Mouse (Mus musculus): ENCODE data around the gene Cops6. TPM values are rescaled to one million over a fixed set of nuclear protein-coding genes. Genes with fewer than 3 reads are reported as not detected.
A peak's percentile ranks its signal among the peaks of the same experiment; 100 is the strongest.

Gene Cops6
- total RNA-seq, 2 experiments from 2014 or later, result 123 to 129 TPM

DNA sequence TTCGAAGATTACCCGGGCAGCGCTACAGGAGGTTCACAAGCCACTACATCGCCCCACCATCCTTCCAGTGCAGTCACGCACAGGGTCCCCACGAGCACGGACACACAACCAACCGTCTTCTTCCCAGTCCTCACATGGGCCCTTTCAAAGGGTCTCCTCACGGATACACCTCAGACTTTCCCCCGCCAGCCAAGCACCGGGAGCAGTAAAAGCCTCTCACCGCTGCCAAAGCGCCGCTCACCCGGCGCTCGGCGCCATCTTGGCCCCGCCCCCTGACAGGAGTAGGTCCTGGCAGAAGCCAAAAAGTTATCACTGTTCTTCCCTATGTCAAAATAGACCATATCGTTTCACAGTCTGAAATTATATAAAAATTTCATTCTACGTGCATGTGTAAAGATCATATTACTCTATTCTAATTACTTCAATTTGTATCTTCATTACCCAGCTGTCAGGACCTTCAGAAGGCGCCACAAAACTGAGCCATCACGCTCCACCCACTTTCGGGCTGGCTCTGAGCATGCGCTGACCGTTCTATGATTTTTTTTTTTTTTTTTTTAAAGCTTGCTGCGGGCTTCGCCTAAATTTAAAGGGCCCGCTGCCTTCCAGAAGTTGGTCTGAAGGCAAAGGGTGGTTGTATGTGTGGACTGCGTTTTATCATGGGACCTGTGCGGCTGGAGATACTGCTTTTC, 26.2 kb downstream of the Cops6 start, which contains the start of the genes Taf6 and Cnpy4:
Gene Taf6, minus strand, starts transcription at position 502 of the 689 bp plus-strand sequence.
Gene Cnpy4, plus strand, starts transcription at position 536 of the 689 bp plus-strand sequence.
- DNase-seq, result peak; percentile 90 to 93

DNA sequence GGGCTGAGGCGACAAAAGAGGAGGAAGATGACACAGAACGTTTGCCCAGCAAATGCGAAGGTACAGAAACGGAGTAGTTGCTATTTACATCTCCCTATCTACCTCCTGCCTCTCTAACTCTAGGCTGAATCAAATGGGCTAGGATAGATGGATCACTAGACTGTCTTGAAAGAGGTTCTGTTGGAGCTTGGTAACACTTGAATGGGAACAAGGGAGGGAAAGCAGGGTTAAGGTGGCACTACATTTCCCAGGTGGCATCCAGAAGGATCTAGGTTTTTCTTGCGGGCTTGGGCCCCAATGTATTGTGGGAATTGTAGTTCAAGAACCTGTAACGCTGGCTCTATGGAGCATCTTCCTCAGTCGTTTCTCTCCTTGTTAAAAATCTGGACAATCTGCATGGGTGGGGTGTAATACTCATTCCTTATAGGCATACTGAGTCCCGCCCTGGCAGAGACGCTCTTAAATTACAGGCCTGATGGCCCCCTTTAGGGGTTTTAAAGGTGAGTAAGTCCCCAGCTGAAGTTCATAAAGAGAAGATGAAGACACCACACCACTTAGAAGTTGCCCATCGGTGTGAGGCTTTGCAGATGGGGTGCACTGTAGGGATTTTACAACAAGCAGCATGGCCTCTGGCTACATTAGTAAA, 26.9 kb downstream of the Cops6 start:
- DNase-seq, result peak; percentile 87 to 89

DNA sequence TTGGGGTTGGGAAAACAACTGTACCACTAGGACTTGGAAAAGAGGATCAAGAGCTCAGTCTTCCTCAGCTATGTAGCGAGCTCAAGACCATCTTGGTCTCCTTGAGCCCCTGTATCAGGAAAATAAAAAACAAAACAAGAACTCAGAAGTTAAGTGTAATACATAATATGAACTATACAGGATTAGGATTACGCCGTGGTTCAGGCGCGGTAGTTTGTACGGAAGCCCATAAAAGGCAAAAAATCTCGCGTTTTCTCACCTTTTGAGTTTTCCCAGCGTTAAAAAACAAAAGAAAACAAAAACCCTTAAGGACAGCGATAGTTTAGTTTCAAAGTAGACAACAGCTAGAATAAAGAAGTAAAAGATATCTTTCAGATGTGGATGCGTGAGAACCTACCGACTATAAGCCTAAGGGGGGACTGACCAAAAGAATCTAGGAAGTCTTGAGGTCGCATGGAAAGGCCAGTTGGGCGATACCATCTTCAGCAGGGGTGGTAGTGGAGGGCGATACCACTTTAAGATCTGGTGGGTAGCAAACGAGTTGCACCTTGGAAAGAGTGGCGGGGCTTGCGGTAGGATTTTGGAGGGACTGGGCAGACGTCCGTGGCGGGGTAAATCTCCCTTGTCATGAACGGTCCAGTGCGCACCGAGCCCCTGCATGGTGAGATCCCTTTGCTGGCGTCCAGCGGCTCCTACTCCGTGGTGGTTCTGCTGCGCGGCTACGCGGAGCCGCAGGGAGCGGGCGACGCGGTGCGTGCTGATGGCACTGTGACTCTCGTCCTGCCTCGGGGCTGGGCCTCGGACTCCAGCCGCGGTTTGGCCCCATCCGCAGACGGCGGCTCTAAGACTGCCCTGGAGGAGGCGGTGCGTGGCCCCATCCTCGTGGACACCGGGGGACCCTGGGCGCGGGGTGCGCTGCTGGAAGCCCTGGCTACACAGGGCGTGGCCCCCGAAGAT, 33.2 kb downstream of the Cops6 start, which contains the start of gene Mblac1:
Gene Mblac1, plus strand, starts transcription at position 544 of the 957 bp plus-strand sequence.
- peak; percentile 90 to 94 for DNase-seq

DNA sequence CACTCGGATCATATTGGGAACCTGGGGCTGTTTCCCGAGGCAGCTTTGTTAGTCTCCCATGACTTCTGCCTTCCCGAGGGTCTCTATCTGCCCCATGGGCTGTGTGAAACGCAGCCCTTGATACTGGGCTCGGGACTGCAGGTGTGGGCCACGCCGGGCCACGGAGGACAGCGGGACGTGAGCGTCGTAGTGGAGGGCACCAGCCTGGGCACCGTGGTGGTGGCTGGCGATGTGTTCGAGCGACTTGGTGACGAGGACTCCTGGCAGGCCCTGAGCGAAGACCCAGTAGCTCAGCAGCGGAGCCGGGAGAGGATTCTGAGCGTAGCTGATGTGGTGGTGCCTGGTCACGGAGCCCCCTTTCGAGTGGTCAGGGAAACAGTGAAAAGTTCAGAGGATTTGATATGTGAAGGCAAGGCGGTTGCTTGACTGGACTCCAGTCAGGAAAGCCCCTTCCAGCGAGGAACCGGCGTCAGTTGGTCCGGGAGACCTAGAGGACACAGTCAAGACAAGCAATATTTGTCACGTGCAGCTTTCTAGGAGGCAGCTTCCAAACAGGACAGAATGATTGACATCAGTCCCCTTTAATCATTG, 34.0 kb downstream of the Cops6 start:
- peak; percentile 31 to 58 for DNase-seq

DNA sequence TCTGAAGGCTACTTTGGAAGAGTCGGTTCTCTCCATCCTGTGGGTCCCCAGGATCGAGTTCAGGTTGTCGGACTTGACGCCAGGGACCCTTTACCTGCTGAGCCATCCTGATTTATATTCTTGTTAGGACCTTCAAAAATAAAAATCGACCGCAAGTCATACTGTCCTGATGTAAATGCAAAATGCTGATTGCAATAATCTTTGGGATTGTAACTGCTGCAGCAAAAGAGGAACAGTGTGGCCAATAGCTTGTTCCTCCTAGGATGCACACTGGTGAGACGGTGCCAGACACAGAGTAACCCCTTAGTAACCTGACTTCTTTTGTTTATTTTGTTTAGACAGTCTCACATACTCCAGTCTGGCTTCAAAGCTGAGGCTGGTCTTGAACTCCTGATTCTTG, 34.6 kb downstream of the Cops6 start:
- no peak for DNase-seq

DNA sequence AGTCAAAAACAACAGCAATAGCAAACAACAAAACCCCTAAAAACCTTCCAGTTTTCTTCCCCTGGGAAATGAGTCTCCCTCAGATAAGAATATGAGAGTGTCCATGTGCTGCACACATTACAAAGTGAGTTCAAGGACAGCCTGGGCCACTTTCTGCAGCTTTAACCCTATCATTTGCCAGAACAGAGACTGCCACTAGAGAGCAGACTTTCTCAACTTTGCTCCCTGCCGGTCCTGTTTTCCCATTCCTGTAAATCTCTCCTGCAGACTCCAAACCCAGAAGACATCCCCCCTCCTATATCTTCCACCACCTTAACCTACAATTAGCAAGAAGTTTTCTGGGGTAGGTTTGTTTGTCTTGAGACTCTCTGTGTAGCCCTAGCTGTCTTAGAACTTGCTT, 38.7 kb downstream of the Cops6 start:
- no peak for DNase-seq

DNA sequence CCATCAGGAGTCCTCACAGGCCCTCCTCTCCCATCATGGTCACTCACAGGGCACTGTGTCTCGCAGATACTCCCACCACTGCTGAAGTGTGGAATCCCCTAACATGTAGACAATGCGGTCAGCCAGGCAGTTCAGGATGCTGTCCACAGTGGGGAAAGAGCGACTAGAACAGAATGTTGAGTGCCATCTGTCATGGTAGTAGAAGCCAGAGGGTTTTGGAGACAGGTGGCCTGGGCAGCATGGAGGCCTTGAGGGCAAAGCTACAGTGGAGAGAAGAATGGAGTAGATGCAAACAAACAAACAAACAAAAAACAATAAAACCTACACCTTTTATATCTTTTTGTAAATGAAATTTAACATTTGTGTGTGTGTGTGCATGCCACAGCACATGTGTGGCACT, 41.2 kb downstream of the Cops6 start:
- no peak for DNase-seq

DNA sequence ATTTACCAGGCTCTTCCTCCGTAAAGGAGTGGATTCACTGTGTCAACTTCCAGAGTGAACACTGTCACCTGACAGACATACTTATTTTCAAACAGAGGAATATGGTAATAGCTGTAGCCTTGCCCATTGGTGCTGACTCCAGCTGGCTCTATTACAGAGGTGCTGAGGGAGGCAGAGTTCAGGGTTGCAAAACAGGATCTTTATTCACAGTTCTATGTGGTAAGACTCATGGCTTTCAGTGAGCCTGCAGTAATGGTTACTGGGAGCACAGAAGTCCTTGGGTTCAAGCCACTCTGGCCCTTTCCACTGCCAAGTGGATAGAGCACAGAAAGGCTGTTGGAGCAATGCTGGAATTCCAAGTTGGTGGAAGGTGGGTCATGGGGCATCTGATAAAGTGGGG, 46.4 kb downstream of the Cops6 start:
- peak in 1 of 2 experiments; percentile 47 for DNase-seq

DNA sequence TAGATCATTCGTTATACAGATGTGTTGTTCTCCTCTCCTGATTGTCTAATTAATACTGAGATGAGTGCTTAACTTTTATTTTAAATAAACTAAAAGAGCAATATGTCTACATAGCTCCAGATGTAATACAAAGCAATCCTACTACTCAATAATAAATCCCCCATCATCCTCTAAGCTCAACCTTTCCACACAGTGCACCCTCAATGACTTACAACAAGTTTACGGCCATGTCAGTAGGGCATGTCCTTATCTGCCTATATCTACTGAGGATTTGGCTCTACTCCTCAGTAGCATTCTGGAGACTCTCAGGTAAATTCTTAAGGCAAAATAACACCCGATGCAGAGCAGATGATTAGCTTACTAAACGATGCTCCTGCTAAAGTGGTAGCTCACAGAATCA, 47.0 kb downstream of the Cops6 start:
- no peak for DNase-seq

Small RNA genes within 50 kb of the gene (microRNA-seq; reads per million reads assigned to microRNA genes)
- gene Mir106b (726 to 1,460 reads per million in 2 experiments), gene Mir25 (494 to 777 reads per million in 2 experiments), gene Mir93 (6,118 to 7,768 reads per million in 2 experiments)

Other genes starting within 250 kb of the Cops6 start
- gene Cyp3a13, start 239.5 kb upstream of the Cops6 start, total RNA-seq (2021), result under 1 TPM; 0.21 to 0.25 TPM
- gene Gjc3, start 198.0 kb upstream of the Cops6 start, total RNA-seq (2021), result under 1 TPM; 0.15 to 0.26 TPM
- gene Azgp1, start 179.6 kb upstream of the Cops6 start, total RNA-seq (2021), result not detected
- not detected for gene Smok3a, start 139.8 kb upstream of the Cops6 start, total RNA-seq (2021)
- gene Smok3b, start 139.6 kb upstream of the Cops6 start, total RNA-seq (2021), result not detected
- gene Smok3c, start 107.9 kb upstream of the Cops6 start, total RNA-seq (2021), result not detected
- gene Zkscan1, start 76.0 kb upstream of the Cops6 start, total RNA-seq (2021), result 10 to 100 TPM; 14.3 to 17.3 TPM
- gene Zscan21, start 44.2 kb upstream of the Cops6 start, total RNA-seq (2021), result 10 to 100 TPM; 11.4 to 13.6 TPM
- 1 to 10 TPM; 6.8 to 8.0 TPM for gene Zfp113, start 5.3 kb upstream of the Cops6 start, total RNA-seq (2021)
- 1 to 10 TPM; 6.4 to 7.9 TPM for gene Ap4m1, start 10.9 kb downstream of the Cops6 start, total RNA-seq (2021)
- 10 to 100 TPM in 1 of 2 experiments, 1 to 10 TPM in 1; 9.3 to 11.6 TPM for gene Mcm7, start 11.4 kb downstream of the Cops6 start, total RNA-seq (2021)
- gene Taf6, start 26.4 kb downstream of the Cops6 start, total RNA-seq (2021), result 10 to 100 TPM; 29.6 to 34.7 TPM
- gene Cnpy4, start 26.4 kb downstream of the Cops6 start, total RNA-seq (2021), result 1 to 10 TPM; 6.3 to 6.9 TPM
- 1 to 10 TPM; 1.9 to 2.8 TPM for gene Mblac1, start 33.2 kb downstream of the Cops6 start, total RNA-seq (2021)
- under 1 TPM; 0.47 to 0.57 TPM for gene Nxpe5, start 64.8 kb downstream of the Cops6 start, total RNA-seq (2021)
- 10 to 100 TPM; 58.7 to 64.6 TPM for gene Lamtor4, start 94.4 kb downstream of the Cops6 start, total RNA-seq (2021)
- 1 to 10 TPM; 3.2 to 4.2 TPM for gene BC037034, start 103.0 kb downstream of the Cops6 start, total RNA-seq (2021)
- under 1 TPM; 0.15 to 0.32 TPM for gene Gal3st4, start 111.8 kb downstream of the Cops6 start, total RNA-seq (2021)
- not detected for gene Gm43720, start 118.9 kb downstream of the Cops6 start, total RNA-seq (2021)
- gene Gpc2, start 118.9 kb downstream of the Cops6 start, total RNA-seq (2021), result under 1 TPM in 1 of 2 experiments, not detected in 1; 0.15 TPM
- not detected for gene Stag3, start 119.2 kb downstream of the Cops6 start, total RNA-seq (2021)
- gene Pvrig, start 180.9 kb downstream of the Cops6 start, total RNA-seq (2021), result not detected